Mouse (Mus musculus) midbrain, embryonic 11.5 days (tissue): ENCODE measurements around the gene Epop. TPM values are rescaled to one million over a fixed set of nuclear protein-coding genes. Genes with fewer than 3 reads are reported as not detected.

Experiments used
- microRNA-seq: library from miRNA; unstranded; fragments of <30 nt; microRNA quantifications from one replicate; pipeline ENCODE4, GENCODE M21; 2017
- polyA plus RNA-seq: library from polyadenylated mRNA; unstranded; fragments of >200 nt; fragmentation: Nextera tagmentation; extraction: Ambion mirVana; gene quantifications from 2 replicates; pipeline ENCODE4 v1.2.1, GENCODE M21; 2014

Epop gene
- polyA plus RNA-seq, 1 experiment from 2014 or later, result 12.0 TPM

Small RNA genes lying within 50 kb of the gene (microRNA-seq; reads per million reads assigned to microRNA genes)
- gene Gm24158 (not detected), gene Mir6927 (1.1 reads per million)

Other genes with a start within 250 kb of the Epop start
- 2.5 and 2.8 TPM in 2 replicates for gene Arhgap23, start 214.2 kb downstream of the Epop start, polyA plus RNA-seq
- gene 4933428G20Rik, start 129.4 kb downstream of the Epop start, polyA plus RNA-seq, result 0.11 TPM in 1 of 2 replicates, not detected in the other
- 1.7 and 2.2 TPM in 2 replicates for gene Srcin1, start 53.5 kb downstream of the Epop start, polyA plus RNA-seq
- gene Mllt6, start 33.7 kb upstream of the Epop start, polyA plus RNA-seq, result 3.5 and 4.3 TPM in 2 replicates
- 13.4 and 19.0 TPM in 2 replicates for gene Cisd3, start 56.1 kb upstream of the Epop start, polyA plus RNA-seq
- 13.4 and 16.1 TPM in 2 replicates for gene Pcgf2, start 70.8 kb upstream of the Epop start, polyA plus RNA-seq
- 477 and 517 TPM in 2 replicates for gene Psmb3, start 73.7 kb upstream of the Epop start, polyA plus RNA-seq
- gene Pip4k2b, start 115.0 kb upstream of the Epop start, polyA plus RNA-seq, result 2.4 TPM in 2 replicates
- gene Cwc25, start 136.9 kb upstream of the Epop start, polyA plus RNA-seq, result 12.6 and 15.0 TPM in 2 replicates
- 0.47 and 0.78 TPM in 2 replicates for gene 1700001P01Rik, start 146.2 kb upstream of the Epop start, polyA plus RNA-seq
- 441 and 443 TPM in 2 replicates for gene Rpl23, start 152.7 kb upstream of the Epop start, polyA plus RNA-seq
- 52.6 and 59.2 TPM in 2 replicates for gene Lasp1, start 169.3 kb upstream of the Epop start, polyA plus RNA-seq
- 14.7 and 17.3 TPM in 2 replicates for gene B230217C12Rik, start 211.1 kb upstream of the Epop start, polyA plus RNA-seq